Mouse (Mus musculus): ENCODE data around the gene Fezf2. TPM values are rescaled to one million over a fixed set of nuclear protein-coding genes. Genes with fewer than 3 reads are reported as not detected.

The Fezf2 gene
- total RNA-seq (2023), result not detected in 4 replicates

DNA sequence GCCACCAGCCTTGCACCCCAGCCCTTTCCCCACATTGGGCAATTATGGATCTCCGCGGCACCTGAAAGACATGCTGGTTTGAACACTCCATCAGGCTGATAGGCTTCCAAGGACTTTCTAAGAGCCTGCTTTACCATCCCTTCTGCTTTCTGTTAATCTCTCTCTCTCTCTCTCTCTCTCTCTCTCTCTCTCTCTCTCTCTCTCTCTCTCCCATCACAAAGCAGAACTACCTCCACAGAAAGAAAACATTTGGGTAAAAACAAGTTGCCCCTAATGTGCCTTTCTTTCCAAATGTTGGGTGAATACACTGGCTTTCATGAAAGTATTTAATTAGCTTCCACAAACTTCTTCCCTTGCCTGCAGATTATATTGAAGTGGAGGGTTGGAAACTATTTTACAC, at the start of gene Fezf2:
TSS of gene Fezf2 (minus strand) at position 101 of the 400 bp plus-strand sequence.

Other genes with a start within 250 kb of the Fezf2 start
- 0.17 to 0.22 TPM in 2 of 4 replicates, not detected in the others for gene Gm49355, start 64.2 kb downstream of the Fezf2 start, total RNA-seq (2023)
- 15.1 to 20.1 TPM (median 17.1 TPM) in 4 replicates for gene 3830406C13Rik, start 64.0 kb downstream of the Fezf2 start, total RNA-seq (2023)

Measured in B cell, adult 62 days (primary cell).